Mouse (Mus musculus) heart, embryonic 14.5 days (tissue): Measurements from ENCODE around the gene Ndrg4. TPM values are rescaled to one million over a fixed set of nuclear protein-coding genes. Genes with fewer than 3 reads are reported as not detected.

ENCODE experiments used
- ATAC-seq: fragments of 200-750 bp; cut with Nextera tagmentation; 2 replicates; pipeline ENCODE4 v1.8.0; 2017; ENCODE audit warnings: low read depth, moderate TSS enrichment; ENCODE audit not compliant: insufficient number of reproducible peaks, insufficient read depth, low FRiP score
- H3K27ac ChIP-seq, 2 experiments: fragments of 200-500 bp in 1 of 2; fragments of 300-500 bp in 1 of 2; sonication (generic) in 1 of 2; replicated peaks in 1 of 2; 2 replicates each; pipeline ENCODE4 v1.5.1; 2012 to 2014; ENCODE audit warnings: low read depth in 2 of 2, low read length in 2 of 2, control low read depth in 1 of 2, mild to moderate bottlenecking in 1 of 2, mixed read lengths in 1 of 2; ENCODE audit not compliant: control insufficient read depth in 1 of 2, insufficient read depth in 1 of 2
- H3K27me3 ChIP-seq: fragments of 300-500 bp; sonication (generic); 2 replicates; pipeline ENCODE4 v1.6.1; 2014; ENCODE audit warnings: mild to moderate bottlenecking, low read length, control low read depth; ENCODE audit not compliant: control insufficient read depth, insufficient read depth
- H3K36me3 ChIP-seq: fragments of 300-500 bp; sonication (generic); 2 replicates; pipeline ENCODE4 v1.6.1; 2014; ENCODE audit warnings: mild to moderate bottlenecking, control low read depth, low read length, mixed read lengths; ENCODE audit not compliant: control insufficient read depth, insufficient read depth
- H3K4me1 ChIP-seq, 2 experiments: fragments of 200-500 bp in 1 of 2; fragments of 300-500 bp in 1 of 2; sonication (generic) in 1 of 2; 2 replicates each; pipeline ENCODE4 v1.6.1; 2012 to 2014; ENCODE audit warnings: low read length in 2 of 2, control low read depth in 1 of 2, mixed read lengths in 1 of 2; ENCODE audit not compliant: control insufficient read depth in 2 of 2, insufficient read depth in 2 of 2
- H3K4me2 ChIP-seq: fragments of 300-500 bp; sonication (generic); 2 replicates; pipeline ENCODE4 v1.6.1; 2014; ENCODE audit warnings: mild to moderate bottlenecking, low read length
- H3K4me3 ChIP-seq, 2 experiments: fragments of 200-500 bp in 1 of 2; fragments of 300-500 bp in 1 of 2; sonication (generic) in 1 of 2; 2 replicates each; pipeline ENCODE4 v1.5.1; 2012 to 2014; ENCODE audit warnings: low read length in 2 of 2, mild to moderate bottlenecking in 2 of 2, control low read depth in 1 of 2, low read depth in 1 of 2, moderate library complexity in 1 of 2; ENCODE audit not compliant: control insufficient read depth in 1 of 2, insufficient read depth in 1 of 2
- H3K9ac ChIP-seq: fragments of 300-500 bp; sonication (generic); 2 replicates; pipeline ENCODE4 v1.6.1; 2014; ENCODE audit warnings: mild to moderate bottlenecking, low read length
- H3K9me3 ChIP-seq: fragments of 300-500 bp; sonication (generic); 2 replicates; pipeline ENCODE4 v1.6.1; 2016; ENCODE audit warnings: low read length, control low read depth; ENCODE audit not compliant: control insufficient read depth
- WGBS: fragments of 180-500 bp; shearing (Covaris S2); extraction: QIAGEN DNeasy Blood & Tissue Kit; methylation state at CpG from one replicate; pipeline ENCODE4 v1.1.7; 2014; 5-methylcytosine and 5-hydroxymethylcytosine counted together
- polyA plus RNA-seq: library from polyadenylated mRNA; unstranded; fragments of >200 nt; fragmentation: Nextera tagmentation; extraction: Ambion mirVana; gene quantifications from 2 replicates; pipeline ENCODE4 v1.2.1, GENCODE M21; 2014

Gene Ndrg4
- polyA plus RNA-seq, 1 experiment from 2014 or later = 309 TPM

- no peaks in the 10 kb centered on the region for H3K27me3 ChIP-seq
- no peaks in the 10 kb centered on the region for H3K9me3 ChIP-seq
- WGBS = 81% methylated on average over 9 of the region's 9 CpGs
- H3K27ac ChIP-seq = no peak overlapping the region
- peaks cover 8 to 30% of the 10 kb centered on the region in 2 experiments for H3K4me1 ChIP-seq
- no peak overlapping the region for H3K4me2 ChIP-seq
- peaks cover 71% of the 10 kb centered on the region for H3K36me3 ChIP-seq
- ATAC-seq = no peak
- H3K4me3 ChIP-seq = no peak overlapping the region
- H3K9ac ChIP-seq = no peak overlapping the region; the same call in 1 of the 2 replicates
Observed at GRCm38 (mm10) chr8:95712395-95712794, 35.6 kb downstream of the Ndrg4 start.

DNA sequence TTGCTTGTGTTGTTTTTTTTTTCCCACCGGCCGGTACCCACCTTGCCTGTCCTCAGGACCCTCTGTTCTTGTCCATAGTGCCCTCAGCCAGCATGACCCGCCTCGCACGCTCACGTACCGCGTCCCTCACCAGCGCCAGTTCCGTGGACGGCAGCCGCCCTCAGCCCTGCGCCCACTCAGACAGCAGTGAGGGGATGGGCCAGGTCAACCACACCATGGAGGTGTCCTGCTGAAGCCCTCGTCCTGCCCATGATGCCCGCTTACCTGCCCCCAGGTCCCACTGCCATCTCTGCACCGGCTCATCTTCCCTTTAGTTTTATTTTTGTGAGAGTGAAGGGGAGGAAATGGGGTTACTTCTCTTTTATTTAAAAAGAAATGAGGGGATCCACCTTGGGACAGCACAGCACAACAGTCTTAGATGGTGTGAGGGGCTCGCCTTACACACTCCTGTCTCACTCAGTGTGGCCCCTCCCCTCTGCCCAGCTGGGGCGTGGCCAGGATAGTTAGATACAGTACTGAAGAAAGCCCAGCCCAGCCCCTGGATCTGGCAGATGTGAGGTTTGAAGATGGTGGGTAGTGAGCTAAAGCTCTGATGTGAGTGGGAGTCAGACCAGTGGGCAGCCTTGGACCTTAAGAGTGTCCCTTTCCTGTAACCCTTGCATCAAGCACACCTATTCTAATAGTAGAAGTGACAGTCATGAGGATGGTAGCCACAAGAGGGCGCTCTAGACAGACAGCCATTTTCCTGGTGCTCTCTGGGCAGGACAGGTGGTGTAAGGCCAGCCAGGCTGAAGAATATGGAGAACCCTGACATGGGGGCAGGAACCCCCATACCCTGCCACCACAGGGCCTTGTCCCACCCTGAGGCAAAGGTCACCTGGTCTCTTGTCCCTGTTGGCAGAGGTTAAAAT lies 36.6 kb downstream of the Ndrg4 start:
- H3K27me3 ChIP-seq = no peaks in the 10 kb centered on the region
- no peak overlapping the region for H3K4me2 ChIP-seq
- H3K4me1 ChIP-seq = peaks cover 8 to 30% of the 10 kb centered on the region in 2 experiments
- H3K4me3 ChIP-seq = no peak overlapping the region
- no peak for ATAC-seq
- 0 out of 4 replicates have a peak overlapping the region, but pooled peaks of 1 of the 2 experiments have one; percentile 14 for H3K27ac ChIP-seq
- WGBS = 77% methylated on average over 19 of the region's 19 CpGs
- peaks cover 71% of the 10 kb centered on the region for H3K36me3 ChIP-seq
- H3K9me3 ChIP-seq = no peaks in the 10 kb centered on the region
- no peak overlapping the region for H3K9ac ChIP-seq

GRCm38 (mm10) chr8:95714367-95714766 lies 37.6 kb downstream of the Ndrg4 start:
- ATAC-seq = no peak
- peaks cover 8 to 30% of the 10 kb centered on the region in 2 experiments for H3K4me1 ChIP-seq
- 75% methylated on average over 4 of the region's 4 CpGs for WGBS
- peaks cover 71% of the 10 kb centered on the region for H3K36me3 ChIP-seq
- no peak overlapping the region for H3K9ac ChIP-seq
- no peaks in the 10 kb centered on the region for H3K9me3 ChIP-seq
- no peaks in the 10 kb centered on the region for H3K27me3 ChIP-seq
- H3K27ac ChIP-seq = no peak overlapping the region
- H3K4me2 ChIP-seq = no peak overlapping the region
- no peak overlapping the region for H3K4me3 ChIP-seq

DNA sequence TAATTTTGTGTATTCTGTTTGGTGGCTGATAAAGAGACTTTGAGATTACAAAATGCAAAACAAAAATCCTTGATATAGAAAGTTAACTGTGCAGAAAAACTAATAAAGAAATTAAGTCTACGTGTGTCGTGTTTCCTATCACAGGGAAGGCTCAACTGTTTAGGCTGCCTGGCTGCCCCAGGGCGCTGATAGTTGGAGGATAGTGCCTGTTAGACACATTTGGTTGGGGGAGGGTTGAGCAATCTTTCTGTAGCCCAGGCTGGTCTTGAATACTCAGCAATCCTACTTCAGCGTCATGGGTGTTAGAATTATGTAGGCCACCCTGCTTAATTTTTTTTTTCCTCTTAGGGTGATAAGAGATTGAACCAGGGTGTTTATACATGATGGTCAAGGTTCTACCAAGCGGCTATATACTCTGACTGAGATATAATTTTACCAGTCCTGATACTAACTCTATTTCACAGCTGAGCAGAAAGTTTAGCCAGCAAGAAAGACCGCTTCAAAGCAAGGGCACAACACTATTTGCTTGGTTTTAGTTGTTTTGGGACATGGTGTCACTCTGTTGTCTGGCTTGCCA lies 38.1 kb downstream of the Ndrg4 start:
- Histone ChIP-seq H3K4me2 (peak overlapping the region; percentile 94), H3K36me3 (peaks cover 71% of the 10 kb centered on the region), H3K27me3 (no peaks in the 10 kb centered on the region), H3K4me3 (peak overlapping the region; percentile 68 to 86; a peak in 3 of 4 replicates), H3K9ac (peak overlapping the region; percentile 88), H3K9me3 (no peaks in the 10 kb centered on the region), H3K27ac (peak overlapping the region in 1 of 2 experiments; percentile 77; a peak in 1 of 4 replicates), H3K4me1 (peaks cover 8 to 25% of the 10 kb centered on the region in 2 experiments)
- WGBS = 73% methylated on average over 6 of the region's 6 CpGs
- ATAC-seq = no peak

GRCm38 (mm10) chr8:95715676-95716531 lies 39.1 kb downstream of the Ndrg4 start, which contains the start of gene Setd6:
Setd6 (plus strand) TSS chr8:95715881.
- Histone ChIP-seq H3K36me3 (peaks cover 72% of the 10 kb centered on the region), H3K4me3 (peak within 1 kb of the TSS; percentile 68 to 86)
- WGBS = under 1% methylated on average over 73 of the region's 79 CpGs

DNA sequence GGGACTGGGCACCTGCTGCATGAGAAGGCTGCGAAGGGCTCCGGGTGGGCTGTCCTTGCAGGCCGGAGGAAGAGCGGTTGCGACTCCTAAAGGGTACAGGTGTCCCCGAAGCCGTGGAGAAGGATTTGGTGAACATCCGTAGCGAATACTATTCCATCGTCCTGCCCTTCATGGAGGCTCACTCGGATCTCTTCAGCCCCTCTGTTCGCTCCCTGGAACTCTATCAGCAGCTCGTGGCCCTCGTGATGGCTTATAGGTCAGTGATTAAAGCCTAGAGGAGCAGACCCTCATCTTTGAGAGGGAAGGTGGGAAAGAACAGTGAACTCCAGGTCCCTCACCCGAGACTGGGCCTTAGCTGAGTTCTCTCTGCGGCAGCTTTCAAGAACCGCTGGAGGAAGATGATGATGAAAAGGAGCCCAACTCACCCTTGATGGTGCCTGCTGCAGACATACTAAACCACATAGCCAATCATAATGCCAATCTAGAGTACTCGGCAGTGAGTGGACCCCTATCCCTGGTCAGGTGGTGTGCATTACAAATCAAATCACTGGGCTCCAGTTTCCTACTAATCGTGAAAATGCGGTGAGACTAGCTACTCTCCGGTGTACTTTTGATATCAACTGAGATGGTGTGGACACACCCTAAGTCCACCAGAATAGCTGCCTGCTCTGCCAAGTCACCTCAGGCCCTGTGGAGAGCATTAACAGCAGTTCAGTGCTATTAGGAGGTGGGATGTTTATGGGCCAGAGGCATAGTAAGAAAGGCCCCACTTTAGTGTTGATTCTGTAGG lies 40.0 kb downstream of the Ndrg4 start:
- H3K9me3 ChIP-seq = no peaks in the 10 kb centered on the region
- peak overlapping the region; percentile 88 for H3K9ac ChIP-seq
- H3K4me3 ChIP-seq = peak overlapping the region; percentile 68 to 86
- ATAC-seq = no peak
- H3K27me3 ChIP-seq = no peaks in the 10 kb centered on the region
- WGBS = 17% methylated on average over 21 of the region's 21 CpGs
- H3K4me2 ChIP-seq = peak overlapping the region; percentile 94
- peaks cover 72% of the 10 kb centered on the region for H3K36me3 ChIP-seq
- peaks cover 4 to 18% of the 10 kb centered on the region in 2 experiments for H3K4me1 ChIP-seq
- H3K27ac ChIP-seq = peak overlapping the region in 1 of 2 experiments; percentile 77; a peak in 1 of 4 replicates

More at GRCm38 (mm10) chr8:95715676-95716531, 39.1 kb downstream of the Ndrg4 start, which contains the start of gene Setd6:
- H3K9ac ChIP-seq = peak within 1 kb of the TSS; percentile 88
- ATAC-seq = peak; percentile 74
- peaks cover 4 to 18% of the 10 kb centered on the region in 2 experiments for H3K4me1 ChIP-seq
- peak within 1 kb of the TSS; percentile 73 to 77 for H3K27ac ChIP-seq
- no peaks in the 10 kb centered on the region for H3K27me3 ChIP-seq
- H3K9me3 ChIP-seq = no peaks in the 10 kb centered on the region
- peak within 1 kb of the TSS; percentile 94 for H3K4me2 ChIP-seq
